Mouse (Mus musculus) urinary bladder, postnatal 25 days (tissue): ENCODE data around the gene Adgre1.
A peak's percentile ranks its signal among the peaks of the same experiment; 100 is the strongest.
"Not testable (repeated sequence)": the region's sequence is repeated elsewhere in the genome, so short reads cannot be mapped to it uniquely, and the experiment has no call there.

Experiments
- DNase-seq: peaks from one replicate; pipeline ENCODE4 v3.0.0; 2022; ENCODE audit warnings: low spot score

The Adgre1 gene

GRCm38 (mm10) chr17:57358441-57358840 lies at the start of gene Adgre1:
Gene Adgre1, plus strand, starts transcription at chr17:57358691.
- DNase-seq = no peak

- DNase-seq = no peak
Measured at GRCm38 (mm10) chr17:57311801-57312200, 46.7 kb upstream of the Adgre1 start.

GRCm38 (mm10) chr17:57327615-57328014 lies 30.9 kb upstream of the Adgre1 start:
- no peak for DNase-seq

GRCm38 (mm10) chr17:57328944-57329343 lies 29.5 kb upstream of the Adgre1 start:
- DNase-seq = no peak

GRCm38 (mm10) chr17:57330993-57331392 lies 27.5 kb upstream of the Adgre1 start:
- no peak for DNase-seq

- DNase-seq = no peak
Measured at GRCm38 (mm10) chr17:57332241-57332640, 26.2 kb upstream of the Adgre1 start.

- no peak for DNase-seq
Measured at GRCm38 (mm10) chr17:57334001-57334760, 24.3 kb upstream of the Adgre1 start.

- DNase-seq = peak; percentile 89
Measured at GRCm38 (mm10) chr17:57334761-57335150, 23.7 kb upstream of the Adgre1 start.

- not testable (repeated sequence) for DNase-seq
Measured at GRCm38 (mm10) chr17:57335194-57335593, 23.3 kb upstream of the Adgre1 start.

- DNase-seq = peak; percentile 85
Measured at GRCm38 (mm10) chr17:57335673-57336303, 22.7 kb upstream of the Adgre1 start.

- no peak for DNase-seq
Measured at GRCm38 (mm10) chr17:57337996-57338395, 20.5 kb upstream of the Adgre1 start.

- DNase-seq = no peak
Measured at GRCm38 (mm10) chr17:57339298-57339697, 19.2 kb upstream of the Adgre1 start.

GRCm38 (mm10) chr17:57341568-57341967 lies 16.9 kb upstream of the Adgre1 start:
- DNase-seq = no peak

- no peak for DNase-seq
Measured at GRCm38 (mm10) chr17:57344029-57344707, 14.3 kb upstream of the Adgre1 start.

GRCm38 (mm10) chr17:57347017-57347416 lies 11.5 kb upstream of the Adgre1 start:
- DNase-seq = no peak

GRCm38 (mm10) chr17:57347781-57348180 lies 10.7 kb upstream of the Adgre1 start:
- DNase-seq = no peak

GRCm38 (mm10) chr17:57349067-57349466 lies 9.4 kb upstream of the Adgre1 start:
- DNase-seq = no peak

GRCm38 (mm10) chr17:57350212-57350611 lies 8.3 kb upstream of the Adgre1 start:
- no peak for DNase-seq

GRCm38 (mm10) chr17:57351107-57351506 lies 7.4 kb upstream of the Adgre1 start:
- DNase-seq = no peak

GRCm38 (mm10) chr17:57359485-57360241 lies 1.2 kb downstream of the Adgre1 start:
- DNase-seq = no peak
